Mouse (Mus musculus): ENCODE data around the gene Reg3d.
"Not testable (repeated sequence)": the region's sequence is repeated elsewhere in the genome, so short reads cannot be mapped to it uniquely, and the experiment has no call there.

Reg3d gene

DNA sequence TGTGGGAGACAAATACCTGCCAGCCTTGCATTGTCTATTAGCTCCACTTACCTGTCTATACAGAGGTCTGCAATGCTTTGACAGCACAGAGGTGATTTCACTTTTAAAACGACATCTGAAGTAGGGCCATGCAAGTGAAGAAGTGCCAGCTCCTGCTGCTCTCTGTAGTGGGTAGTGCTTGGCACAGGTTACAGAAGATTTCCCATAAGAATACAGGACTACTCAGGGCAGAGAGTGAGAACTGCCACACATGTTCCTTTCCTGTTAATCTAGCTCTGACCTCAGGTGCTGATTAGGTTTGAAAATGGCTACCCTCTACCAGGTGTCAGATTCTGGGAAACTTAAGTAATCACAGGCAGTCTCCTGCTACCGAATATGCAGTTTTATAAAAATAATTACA is at the start of gene Reg3d:
TSS of gene Reg3d (minus strand) at position 101 of the 400 bp plus-strand sequence.
- DNase-seq: no peak

GRCm38 (mm10) chr6:78425497-78425896 is 46.8 kb upstream of the Reg3d start:
- DNase-seq: no peak

GRCm38 (mm10) chr6:78422411-78422810 is 43.7 kb upstream of the Reg3d start, which contains the start of gene Reg1:
Gene Reg1, plus strand, starts transcription at chr6:78422711.
- DNase-seq: not testable (repeated sequence)

DNA sequence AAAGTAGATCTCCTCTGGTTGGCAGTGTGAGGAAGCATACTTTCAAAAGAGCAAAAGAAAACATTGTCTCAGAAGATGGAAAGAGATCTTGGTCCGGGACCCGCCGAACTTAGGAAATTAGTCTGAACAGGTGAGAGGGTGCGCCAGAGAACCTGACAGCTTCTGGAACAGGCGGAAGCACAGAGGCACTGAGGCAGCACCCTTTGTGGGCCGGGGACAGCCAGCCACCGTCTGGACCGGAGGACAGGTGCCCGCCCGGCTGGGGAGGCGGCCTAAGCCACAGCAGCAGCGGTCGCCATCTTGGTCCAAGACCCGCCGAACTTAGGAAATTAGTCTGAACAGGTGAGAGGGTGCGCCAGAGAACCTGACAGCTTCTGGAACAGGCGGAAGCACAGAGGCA is 16.7 kb upstream of the Reg3d start, which contains the start of gene Reg2:
TSS of gene Reg2 (plus strand) at position 301 of the 400 bp plus-strand sequence.
- not testable (repeated sequence) for DNase-seq

DNA sequence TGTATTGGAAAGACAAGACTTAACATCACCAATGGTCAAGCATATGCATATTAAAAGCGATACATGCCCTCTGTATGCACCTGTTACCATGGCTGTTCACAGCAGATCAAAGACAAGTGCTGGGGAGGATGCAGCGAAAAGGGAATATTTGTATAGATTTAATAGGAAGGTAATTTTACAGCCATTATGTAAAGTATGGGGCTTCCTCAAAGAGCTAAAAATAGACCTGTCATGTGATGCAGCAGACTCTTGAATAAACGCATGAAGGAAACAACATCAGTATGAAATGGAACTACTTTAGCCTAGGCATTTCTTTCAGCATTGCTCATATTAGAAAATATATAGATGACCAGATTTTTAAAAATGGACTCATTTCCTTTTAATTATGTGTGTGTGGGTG is 6.9 kb upstream of the Reg3d start:
- DNase-seq: no peak

GRCm38 (mm10) chr6:78380409-78380808 is 1.7 kb upstream of the Reg3d start, which contains the start of gene Reg3a:
Gene Reg3a, plus strand, starts transcription at chr6:78380709.
- DNase-seq: no peak

- no peak for DNase-seq
Measured at GRCm38 (mm10) chr6:78370357-78370756, 8.3 kb downstream of the Reg3d start, which contains the start of gene Reg3b. Gene Reg3b, plus strand, starts transcription at chr6:78370657.

- DNase-seq: no peak
Measured at GRCm38 (mm10) chr6:78361971-78362563, 16.6 kb downstream of the Reg3d start.

- no peak for DNase-seq
Measured at GRCm38 (mm10) chr6:78341689-78342088, 37.0 kb downstream of the Reg3d start.

DNA sequence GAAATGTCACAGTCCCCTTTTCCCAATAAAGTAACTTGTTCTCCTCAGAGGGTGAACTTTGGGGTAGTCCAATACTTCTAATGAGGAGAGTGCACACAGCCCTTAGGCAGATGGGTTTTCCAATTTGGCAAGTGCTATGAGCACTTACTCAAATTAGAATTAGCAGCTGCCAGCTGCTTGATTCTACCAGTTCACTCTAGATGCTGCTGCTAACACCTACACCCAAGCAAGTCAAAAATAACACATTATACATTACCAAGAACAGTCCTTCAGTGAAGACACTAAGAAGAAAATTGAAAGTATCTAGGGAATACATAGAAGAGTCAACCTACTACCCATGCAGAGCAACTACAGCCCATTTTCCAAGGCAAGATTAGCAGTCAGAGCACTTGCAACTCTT is 38.4 kb downstream of the Reg3d start:
- no peak for DNase-seq

GRCm38 (mm10) chr6:78331919-78332569 is 46.6 kb downstream of the Reg3d start:
- DNase-seq: no peak

DNA sequence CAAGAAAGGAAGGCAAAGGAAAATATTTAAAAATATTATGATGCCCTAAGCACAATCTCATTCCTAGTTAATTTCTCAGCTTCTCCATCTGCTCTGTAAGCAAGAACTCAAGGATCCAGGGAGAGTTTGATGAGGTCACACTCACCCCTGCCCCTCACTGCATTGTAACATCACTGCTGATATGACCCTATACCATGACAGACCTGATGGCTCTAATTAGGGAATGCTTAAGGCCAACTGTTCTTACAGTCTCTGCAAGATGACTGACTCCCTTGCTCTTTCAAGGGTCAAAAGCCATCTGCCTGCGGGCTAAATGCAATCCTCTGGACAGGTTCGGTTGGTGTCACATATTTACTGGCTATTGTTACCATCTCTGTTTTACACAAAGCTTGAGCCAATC is 49.5 kb downstream of the Reg3d start:
- no peak for DNase-seq

GRCm38 (mm10) chr6:78327798-78328197 is 50.9 kb downstream of the Reg3d start:
- no peak for DNase-seq
